Mouse (Mus musculus) stomach, embryonic 15.5 days (tissue): ENCODE results near the gene Gm21969. TPM values are rescaled to one million over a fixed set of nuclear protein-coding genes. Genes with fewer than 3 reads are reported as not detected.

Source experiments
- ATAC-seq: fragments of 200-750 bp; cut with Nextera tagmentation; 2 replicates; pipeline ENCODE4 v1.8.0; 2017; ENCODE audit warnings: low read depth, moderate number of reproducible peaks, moderate TSS enrichment; ENCODE audit not compliant: insufficient read depth, low FRiP score
- H3K27ac ChIP-seq: fragments of 300-500 bp; sonication (generic); 2 replicates; pipeline ENCODE4 v1.5.1; 2015; ENCODE audit warnings: mild to moderate bottlenecking, inconsistent platforms
- H3K27me3 ChIP-seq: fragments of 300-500 bp; sonication (generic); replicated peaks from 2 replicates; pipeline ENCODE4 v1.6.1; 2015; ENCODE audit warnings: inconsistent platforms
- H3K36me3 ChIP-seq: fragments of 300-500 bp; sonication (generic); 2 replicates; pipeline ENCODE4 v1.6.1; 2015; ENCODE audit warnings: inconsistent platforms
- H3K4me1 ChIP-seq: fragments of 300-500 bp; sonication (generic); 2 replicates; pipeline ENCODE4 v1.6.1; 2015; ENCODE audit warnings: inconsistent platforms
- H3K4me2 ChIP-seq: fragments of 300-500 bp; sonication (generic); 2 replicates; pipeline ENCODE4 v1.6.1; 2015; ENCODE audit warnings: mild to moderate bottlenecking, inconsistent platforms
- H3K4me3 ChIP-seq: fragments of 300-500 bp; sonication (generic); replicated peaks from 2 replicates; pipeline ENCODE4 v1.5.1; 2015; ENCODE audit warnings: inconsistent platforms
- H3K9ac ChIP-seq: fragments of 300-500 bp; sonication (generic); 2 replicates; pipeline ENCODE4 v1.6.1; 2015; ENCODE audit warnings: inconsistent platforms
- H3K9me3 ChIP-seq: fragments of 300-500 bp; sonication (generic); 2 replicates; pipeline ENCODE4 v1.6.1; 2016; ENCODE audit warnings: inconsistent platforms
- WGBS: fragments of 180-500 bp; shearing (Covaris S2); methylation state at CpG from one replicate; pipeline ENCODE4 v1.1.7; 2015; 5-methylcytosine and 5-hydroxymethylcytosine counted together
- polyA plus RNA-seq: library from polyadenylated mRNA; unstranded; fragments of >200 nt; fragmentation: Nextera tagmentation; extraction: Ambion mirVana; gene quantifications from 2 replicates; pipeline ENCODE4 v1.2.1, GENCODE M21; 2015

Gene Gm21969
- polyA plus RNA-seq, 1 experiment from 2014 or later: not detected

DNA sequence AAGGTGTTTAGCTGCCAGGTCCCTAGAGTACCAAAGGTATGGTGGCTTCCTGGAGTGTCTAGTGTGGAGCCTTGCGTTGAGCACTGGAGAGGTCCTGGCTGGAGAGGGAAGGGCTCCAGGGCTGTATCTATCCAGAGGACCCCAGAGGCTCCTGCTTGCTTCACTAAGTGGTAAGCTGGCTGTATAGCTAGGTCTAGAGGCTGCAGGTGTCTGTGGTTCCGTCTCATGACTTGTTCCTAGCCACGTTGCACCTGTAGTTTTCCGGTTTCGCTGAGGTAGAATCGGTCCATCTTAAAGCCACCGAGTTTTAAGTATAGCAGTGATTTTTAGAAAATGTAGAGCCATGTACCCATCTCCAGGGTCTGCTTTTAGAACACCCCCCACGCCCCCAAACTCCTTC lies 24.6 kb upstream of the Gm21969 start:
- Histone ChIP-seq H3K4me1 (peaks cover 76% of the 10 kb centered on the region), H3K27me3 (no peaks in the 10 kb centered on the region), H3K4me2 (peak overlapping the region; percentile 16; the same call in 1 of the 2 replicates), H3K9me3 (no peaks in the 10 kb centered on the region), H3K4me3 (no peak overlapping the region), H3K36me3 (no peaks in the 10 kb centered on the region), H3K27ac (no peak overlapping the region), H3K9ac (no peak overlapping the region)
- 88% methylated on average over 8 of the region's 8 CpGs for WGBS
- no peak for ATAC-seq

GRCm38 (mm10) chr4:139579003-139579402 lies 24.0 kb upstream of the Gm21969 start:
- Histone ChIP-seq H3K4me2 (peak overlapping the region; percentile 16), H3K36me3 (no peaks in the 10 kb centered on the region), H3K27me3 (no peaks in the 10 kb centered on the region), H3K4me1 (peaks cover 72% of the 10 kb centered on the region), H3K9ac (no peak overlapping the region), H3K27ac (no peak overlapping the region), H3K4me3 (no peak overlapping the region), H3K9me3 (no peaks in the 10 kb centered on the region)
- WGBS: 46% methylated on average over 10 of the region's 10 CpGs
- no peak for ATAC-seq

DNA sequence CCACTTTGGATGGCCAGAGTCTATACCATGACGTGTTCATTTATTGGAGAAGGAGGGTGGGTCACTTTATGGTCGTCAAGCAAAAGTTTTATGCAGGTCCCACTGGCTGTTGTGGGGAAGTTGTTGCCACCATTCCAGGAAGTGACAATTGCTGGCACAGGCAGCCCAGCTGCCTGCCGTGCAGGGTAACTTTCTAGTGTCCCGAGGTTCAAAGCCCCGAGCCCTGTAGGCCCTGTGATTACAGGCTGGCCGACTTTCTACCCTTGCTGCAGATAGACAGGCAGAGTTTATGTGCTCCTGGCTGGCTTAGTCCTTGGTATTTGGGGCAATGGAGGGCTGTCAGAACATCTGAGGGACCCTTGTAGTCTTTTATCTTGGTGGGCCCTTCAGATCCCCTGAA lies 23.5 kb upstream of the Gm21969 start:
- ATAC-seq: no peak
- Histone ChIP-seq H3K36me3 (no peaks in the 10 kb centered on the region), H3K27me3 (no peaks in the 10 kb centered on the region), H3K4me1 (peaks cover 75% of the 10 kb centered on the region), H3K4me2 (peak overlapping the region; percentile 16; the same call in 1 of the 2 replicates), H3K9me3 (no peaks in the 10 kb centered on the region), H3K4me3 (no peak overlapping the region), H3K27ac (0 out of 2 replicates have a peak overlapping the region, but pooled peaks have one; percentile 12), H3K9ac (no peak overlapping the region)
- WGBS: 50% methylated on average over 6 of the region's 6 CpGs

DNA sequence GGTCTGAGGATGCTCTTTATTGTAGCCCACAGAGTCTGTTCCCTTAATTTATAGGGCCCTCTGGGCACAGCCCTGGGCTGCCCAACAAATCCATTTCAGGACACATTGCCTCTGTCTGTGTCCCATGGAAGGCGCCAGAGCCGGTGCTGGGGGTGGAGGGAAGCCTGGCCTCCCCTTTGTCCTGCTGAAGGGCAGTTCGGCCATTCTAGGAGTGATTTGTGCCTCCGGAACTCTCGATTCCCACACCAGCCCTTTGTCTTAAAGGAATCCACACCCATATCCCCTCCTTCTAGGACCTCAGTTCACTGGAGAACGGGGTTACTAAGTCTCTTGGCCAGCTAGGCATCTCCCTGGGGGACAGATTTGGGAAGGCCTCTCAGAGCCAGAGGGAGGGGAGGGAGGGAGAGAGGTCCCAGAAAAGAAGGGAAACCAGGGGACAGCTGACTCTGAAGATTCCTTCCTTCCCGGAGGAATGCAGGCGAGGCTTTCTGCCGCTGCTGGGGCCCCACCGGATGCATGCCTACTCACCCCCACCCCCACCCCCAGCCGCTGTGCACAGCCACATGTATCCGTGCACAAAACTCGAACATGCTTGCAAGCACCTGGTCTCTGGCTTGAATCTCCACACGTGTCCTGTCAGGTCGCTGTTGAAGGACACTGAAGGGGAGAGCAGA lies 22.2 kb upstream of the Gm21969 start:
- H3K36me3 ChIP-seq: no peaks in the 10 kb centered on the region
- WGBS: 6% methylated on average over 15 of the region's 15 CpGs

GRCm38 (mm10) chr4:139581427-139582051 lies 21.4 kb upstream of the Gm21969 start:
- H3K36me3 ChIP-seq: no peaks in the 10 kb centered on the region
- 0 out of 2 replicates have a peak overlapping the region, but pooled peaks have one; percentile 1 for H3K9ac ChIP-seq
- H3K27ac ChIP-seq: peak overlapping the region; percentile 92
- peak overlapping the region; percentile 13; the same call in 1 of the 2 replicates for H3K4me3 ChIP-seq
- H3K27me3 ChIP-seq: no peaks in the 10 kb centered on the region
- peak overlapping the region; percentile 45 for H3K4me2 ChIP-seq
- peaks cover 71% of the 10 kb centered on the region for H3K4me1 ChIP-seq
- 10% methylated on average over 6 of the region's 6 CpGs for WGBS
- no peaks in the 10 kb centered on the region for H3K9me3 ChIP-seq
- ATAC-seq: peak; percentile 65

More for the DNA sequence above, 22.2 kb upstream of the Gm21969 start:
- ATAC-seq: peak; percentile 27; the same call in 1 of the 2 replicates
- peak overlapping the region; percentile 13; the same call in 1 of the 2 replicates for H3K4me3 ChIP-seq
- H3K9ac ChIP-seq: 0 out of 2 replicates have a peak overlapping the region, but pooled peaks have one; percentile 19
- peak overlapping the region; percentile 92 for H3K27ac ChIP-seq
- peaks cover 76% of the 10 kb centered on the region for H3K4me1 ChIP-seq
- peak overlapping the region; percentile 45 for H3K4me2 ChIP-seq
- H3K9me3 ChIP-seq: no peaks in the 10 kb centered on the region
- H3K27me3 ChIP-seq: no peaks in the 10 kb centered on the region

DNA sequence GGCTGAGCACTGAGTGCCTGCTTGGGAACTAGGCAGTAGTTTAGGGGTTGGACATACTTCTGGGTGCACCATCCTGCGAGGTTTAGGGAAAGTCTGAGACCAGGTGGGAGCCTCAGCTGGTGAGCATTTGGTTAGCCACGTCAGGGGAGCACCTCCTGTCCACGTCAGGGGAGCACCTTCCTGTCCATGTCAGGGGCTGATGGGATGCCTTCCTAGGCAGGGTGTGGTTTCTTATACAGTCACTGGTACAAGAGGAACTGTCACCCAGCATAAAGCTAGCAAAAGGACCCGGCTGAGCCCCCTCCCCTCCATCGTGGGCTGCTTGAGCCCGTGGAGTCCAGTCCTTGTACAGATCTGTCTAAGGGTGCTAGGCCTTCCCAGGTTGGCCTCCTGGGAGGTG lies 20.6 kb upstream of the Gm21969 start:
- H3K4me1 ChIP-seq: peaks cover 63% of the 10 kb centered on the region
- H3K9ac ChIP-seq: no peak overlapping the region
- no peak overlapping the region for H3K4me3 ChIP-seq
- no peak overlapping the region for H3K4me2 ChIP-seq
- H3K9me3 ChIP-seq: no peaks in the 10 kb centered on the region
- no peaks in the 10 kb centered on the region for H3K27me3 ChIP-seq
- peak overlapping the region; percentile 92; the same call in 1 of the 2 replicates for H3K27ac ChIP-seq
- no peaks in the 10 kb centered on the region for H3K36me3 ChIP-seq
- 70% methylated on average over 6 of the region's 6 CpGs for WGBS
- no peak for ATAC-seq

DNA sequence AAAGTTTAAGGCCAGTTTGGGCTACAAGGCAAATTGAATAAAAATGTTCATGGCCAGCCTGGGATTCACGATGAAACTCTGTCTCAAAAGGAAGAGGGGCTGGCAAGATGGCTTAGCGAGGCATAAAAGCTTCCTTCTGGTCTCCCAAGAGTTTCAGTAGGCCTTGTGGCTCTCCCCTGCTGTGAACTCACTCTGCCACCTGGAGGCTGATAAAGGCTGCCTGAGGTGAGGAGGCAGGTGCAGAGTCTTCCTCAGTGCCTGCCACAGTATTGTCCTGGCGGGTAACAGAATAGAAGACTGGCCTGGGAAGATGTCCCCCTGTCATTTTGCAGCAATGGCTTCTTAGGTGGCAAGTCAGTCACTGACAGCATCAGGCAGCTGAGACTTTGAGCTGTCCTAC lies 20.1 kb upstream of the Gm21969 start:
- Histone ChIP-seq H3K4me2 (no peak overlapping the region), H3K27ac (no peak overlapping the region), H3K27me3 (no peaks in the 10 kb centered on the region), H3K4me1 (peaks cover 60% of the 10 kb centered on the region), H3K9me3 (no peaks in the 10 kb centered on the region), H3K36me3 (no peaks in the 10 kb centered on the region), H3K9ac (no peak overlapping the region), H3K4me3 (no peak overlapping the region)
- 71% methylated on average over 3 of the region's 3 CpGs for WGBS
- no peak for ATAC-seq

DNA sequence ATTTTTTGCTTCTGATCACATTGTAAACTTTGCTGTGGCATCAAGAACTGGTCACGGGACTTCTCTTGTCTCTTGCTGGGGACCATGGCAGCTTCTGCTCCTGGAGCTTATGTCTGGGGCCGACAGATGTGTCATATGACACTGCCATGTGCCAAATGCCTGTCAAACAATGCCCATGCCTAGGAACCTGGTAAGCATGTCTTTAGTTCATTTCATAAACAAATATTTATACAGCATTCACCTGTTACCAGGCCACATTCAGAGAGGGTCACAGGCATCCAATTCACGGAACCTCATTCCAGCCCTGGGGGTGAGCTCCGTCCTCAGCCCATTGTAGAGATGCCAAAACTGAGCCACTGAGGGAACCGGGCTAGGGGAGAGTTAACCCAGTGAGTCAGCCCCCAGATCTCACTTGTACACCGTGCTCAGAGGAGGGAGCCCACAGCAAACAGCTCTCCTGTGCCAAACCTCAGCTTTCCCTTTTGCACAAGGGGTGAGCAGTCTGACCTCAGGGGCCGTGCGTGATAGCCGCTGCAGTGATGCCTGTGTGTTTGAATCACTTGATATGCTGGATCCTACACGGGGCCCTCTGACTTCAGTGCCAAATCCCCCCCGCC lies 19.2 kb upstream of the Gm21969 start:
- Histone ChIP-seq H3K27me3 (no peaks in the 10 kb centered on the region), H3K9me3 (no peaks in the 10 kb centered on the region), H3K27ac (no peak overlapping the region), H3K9ac (no peak overlapping the region), H3K36me3 (no peaks in the 10 kb centered on the region), H3K4me3 (no peak overlapping the region), H3K4me2 (no peak overlapping the region), H3K4me1 (peaks cover 52% of the 10 kb centered on the region)
- no peak for ATAC-seq
- 74% methylated on average over 11 of the region's 11 CpGs for WGBS

- peaks cover 46% of the 10 kb centered on the region for H3K4me1 ChIP-seq
- no peak for ATAC-seq
- H3K27me3 ChIP-seq: no peaks in the 10 kb centered on the region
- WGBS: 68% methylated on average over 11 of the region's 11 CpGs
- H3K9ac ChIP-seq: no peak overlapping the region
- H3K27ac ChIP-seq: 0 out of 2 replicates have a peak overlapping the region, but pooled peaks have one; percentile 6
- H3K4me3 ChIP-seq: no peak overlapping the region
- no peaks in the 10 kb centered on the region for H3K36me3 ChIP-seq
- no peaks in the 10 kb centered on the region for H3K9me3 ChIP-seq
- no peak overlapping the region for H3K4me2 ChIP-seq
Measured at GRCm38 (mm10) chr4:139584704-139585103, 18.3 kb upstream of the Gm21969 start.

DNA sequence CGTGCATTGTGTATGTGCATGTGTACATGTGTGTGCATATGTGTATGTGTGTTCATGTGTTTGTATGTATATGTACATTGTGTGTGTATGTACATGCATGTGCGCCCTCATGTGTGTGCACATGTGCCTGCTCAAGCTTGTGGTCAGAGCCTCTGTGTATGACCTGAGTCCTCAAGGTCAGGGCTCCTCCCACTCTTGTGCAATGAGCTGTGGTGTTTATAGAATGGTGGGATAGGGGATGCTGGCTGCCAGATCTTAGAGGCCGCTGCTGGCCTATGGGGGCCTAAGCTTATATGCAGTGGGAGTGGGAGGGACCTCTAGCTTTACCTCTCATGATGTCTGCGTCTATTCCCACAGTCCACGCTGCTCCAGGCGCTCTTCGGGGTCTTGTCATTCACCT lies 17.3 kb upstream of the Gm21969 start:
- ATAC-seq: no peak
- Histone ChIP-seq H3K4me2 (no peak overlapping the region), H3K36me3 (no peaks in the 10 kb centered on the region), H3K27ac (no peak overlapping the region), H3K27me3 (no peaks in the 10 kb centered on the region), H3K4me3 (no peak overlapping the region), H3K4me1 (peaks cover 42% of the 10 kb centered on the region), H3K9ac (no peak overlapping the region), H3K9me3 (no peaks in the 10 kb centered on the region)
- WGBS: 72% methylated on average over 7 of the region's 7 CpGs

GRCm38 (mm10) chr4:139587370-139587769 lies 15.6 kb upstream of the Gm21969 start:
- ATAC-seq: no peak
- WGBS: 81% methylated on average over 4 of the region's 4 CpGs
- Histone ChIP-seq H3K27me3 (no peaks in the 10 kb centered on the region), H3K27ac (no peak overlapping the region), H3K4me2 (no peak overlapping the region), H3K36me3 (no peaks in the 10 kb centered on the region), H3K4me3 (no peak overlapping the region), H3K9ac (no peak overlapping the region), H3K4me1 (peaks cover 26% of the 10 kb centered on the region), H3K9me3 (no peaks in the 10 kb centered on the region)

- ATAC-seq: no peak
- no peaks in the 10 kb centered on the region for H3K27me3 ChIP-seq
- H3K27ac ChIP-seq: no peak overlapping the region
- H3K4me3 ChIP-seq: no peak overlapping the region
- no peak overlapping the region for H3K4me2 ChIP-seq
- no peaks in the 10 kb centered on the region for H3K36me3 ChIP-seq
- no peaks in the 10 kb centered on the region for H3K9me3 ChIP-seq
- H3K4me1 ChIP-seq: peaks cover 22% of the 10 kb centered on the region
- H3K9ac ChIP-seq: no peak overlapping the region
- WGBS: 80% methylated on average over 4 of the region's 4 CpGs
Measured at GRCm38 (mm10) chr4:139587773-139588172, 15.2 kb upstream of the Gm21969 start.
